Comparison of ENCODE assay signal across 8 mouse cellular contexts in the genomic region with DNA sequence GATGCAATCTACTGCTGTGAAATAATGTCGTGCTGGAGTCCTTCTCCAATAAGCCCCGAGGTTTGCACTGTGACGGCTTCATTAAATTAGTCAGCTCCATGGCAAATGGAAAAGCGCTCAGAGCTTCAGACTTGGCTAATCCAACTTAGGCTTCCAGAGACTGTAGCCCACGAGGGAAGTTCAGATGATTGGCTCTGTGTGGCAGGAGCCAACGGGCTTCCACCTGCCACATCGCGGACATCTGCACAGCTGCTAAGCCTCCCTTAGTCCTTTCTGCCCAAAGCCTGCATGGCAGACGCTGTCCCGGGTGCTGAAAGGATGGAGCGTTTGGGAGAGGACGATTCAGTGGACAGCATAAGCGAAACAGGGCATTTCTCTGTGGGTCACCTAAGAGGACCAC.
DNase-seq lines count a peak whose midpoint lies in the region; ATAC-seq and TF ChIP-seq lines count a peak whose summit lies in the region.

No protein-coding gene starts in this region.

- TF ChIP-seq RAD21 in CH12.LX (IDR thresholded peaks at IDR 0.05; ENCODE audit: low read depth, low read length) = no peak

- H3K9me3 ChIP-seq in CH12.LX (replicated peaks; ENCODE audit: low read length) = no peaks in the 10 kb centered on the region
- no peaks in the 10 kb centered on the region for H3K9me3 ChIP-seq in neural tube, embryonic 14.5 days (ENCODE audit: control insufficient read depth, low read length)
- H3K9me3 ChIP-seq in intestine, embryonic 16.5 days (ENCODE audit: control insufficient read depth, low read length) = no peaks in the 10 kb centered on the region

- no peaks in the 10 kb centered on the region for H3K27me3 ChIP-seq in CH12.LX (replicated peaks)
- H3K27me3 ChIP-seq in neural tube, embryonic 14.5 days (ENCODE audit: control insufficient read depth, insufficient read depth, low read length) = no peaks in the 10 kb centered on the region
- H3K27me3 ChIP-seq in intestine, embryonic 16.5 days (replicated peaks; ENCODE audit: control insufficient read depth, insufficient read depth, low read length) = no peaks in the 10 kb centered on the region

- H3K4me2 ChIP-seq in CH12.LX (ENCODE audit: insufficient read depth, low read depth, poor library complexity, severe bottlenecking) = no peak overlapping the region
- peak overlapping the region; percentile 31 for H3K4me2 ChIP-seq in neural tube, embryonic 14.5 days (ENCODE audit: low read depth, low read length)
- no peak overlapping the region for H3K4me2 ChIP-seq in intestine, embryonic 16.5 days (ENCODE audit: low read depth, low read length)

- 15% methylated on average over 13 of the region's 13 CpGs for WGBS in neural tube, embryonic 14.5 days
- 25% methylated on average over 13 of the region's 13 CpGs for WGBS in intestine, embryonic 16.5 days

- TF ChIP-seq CTCF in CH12.LX (conservative IDR thresholded peaks at IDR 0.05 in 1 of 2, IDR thresholded peaks at IDR 0.05 in 1 of 2; ENCODE audit: low read depth in 2 of 2, low read length in 2 of 2) = no peak

- ATAC-seq in neural tube, embryonic 14.5 days (ENCODE audit: low read depth) = peak; percentile 57
- no peak for ATAC-seq in intestine, embryonic 16.5 days

- no peak overlapping the region for H3K4me3 ChIP-seq in CH12.LX (replicated peaks in 1 of 3; ENCODE audit: low read depth in 2 of 3, low read length in 2 of 3, poor library complexity in 1 of 3)
- H3K4me3 ChIP-seq in neural tube, embryonic 14.5 days (ENCODE audit: low read depth, low read length) = no peak overlapping the region
- H3K4me3 ChIP-seq in intestine, embryonic 16.5 days (ENCODE audit: low read length) = no peak overlapping the region

- H3K9ac ChIP-seq in CH12.LX (ENCODE audit: insufficient read depth, low read depth) = no peak overlapping the region
- H3K9ac ChIP-seq in neural tube, embryonic 14.5 days (replicated peaks; ENCODE audit: low read depth, low read length) = peak overlapping the region; percentile 25; the same call in 1 of the 2 replicates
- H3K9ac ChIP-seq in intestine, embryonic 16.5 days (ENCODE audit: low read depth, low read length) = no peak overlapping the region

- H3K4me1 ChIP-seq in CH12.LX (ENCODE audit: control insufficient read depth in 1 of 2, insufficient read depth in 2 of 2) = no peaks in the 10 kb centered on the region
- H3K4me1 ChIP-seq in neural tube, embryonic 14.5 days (ENCODE audit: control insufficient read depth, insufficient read depth, low read length) = peaks cover 17% of the 10 kb centered on the region
- H3K4me1 ChIP-seq in intestine, embryonic 16.5 days (ENCODE audit: control insufficient read depth, insufficient read depth, low read length) = no peaks in the 10 kb centered on the region

- in situ Hi-C loops in CH12.LX (cut with MboI; ENCODE audit: low pct_ligation_motif_present, low pct_unique_long_range_greater_than_20kb, low sequenced_read_pairs) = no loop called here

- dilution Hi-C loops in CH12.LX (cut with MboI; ENCODE audit: extremely low pct_ligation_motif_present, extremely low pct_unique_long_range_greater_than_20kb, low sequenced_read_pairs) = no loop called here

- H3K79me2 ChIP-seq in CH12.LX (replicated peaks; ENCODE audit: control insufficient read depth, extremely low read depth, insufficient read depth, poor library complexity, severe bottlenecking) = no peaks in the 10 kb centered on the region

- no peaks in the 10 kb centered on the region for H3K36me3 ChIP-seq in CH12.LX (replicated peaks in 1 of 2; ENCODE audit: control insufficient read depth in 1 of 2, insufficient read depth in 1 of 2, low read length in 1 of 2)
- no peaks in the 10 kb centered on the region for H3K36me3 ChIP-seq in neural tube, embryonic 14.5 days (ENCODE audit: control insufficient read depth, insufficient read depth, low read length)
- H3K36me3 ChIP-seq in intestine, embryonic 16.5 days (ENCODE audit: control insufficient read depth, insufficient read depth, low read length) = no peaks in the 10 kb centered on the region

- H3K27ac ChIP-seq in CH12.LX (ENCODE audit: insufficient read depth, low read depth) = no peak overlapping the region
- peak overlapping the region; percentile 83 for H3K27ac ChIP-seq in neural tube, embryonic 14.5 days (ENCODE audit: low read depth, low read length)
- H3K27ac ChIP-seq in intestine, embryonic 16.5 days (ENCODE audit: low read length) = no peak overlapping the region

- TF ChIP-seq EP300 in CH12.LX (IDR thresholded peaks at IDR 0.05; ENCODE audit: low read length) = no peak

- DNase-seq in heart, adult 18-20 months = peak; percentile 2 to 26
- DNase-seq in heart, adult 9 months (ENCODE audit: low spot score in 2 of 2) = no peak
- peak; percentile 20 for DNase-seq in CH12.LX (ENCODE audit: extremely low read depth)
- peak; percentile 82 for DNase-seq in embryo, embryonic 11 days
- DNase-seq in hindlimb bud, embryonic 11.5 days (ENCODE audit: extremely low spot score, low read depth, low spot score) = peak; percentile 39
- no peak for DNase-seq in gastrocnemius, postnatal 25 days

- TF ChIP-seq POLR2A in CH12.LX (IDR thresholded peaks at IDR 0.05; ENCODE audit: low read depth, low read length) = no peak

TF ChIP-seq in CH12.LX, 34 proteins besides CTCF, POLR2A, EP300 and RAD21:
- TF ChIP-seq MYC (IDR thresholded peaks at IDR 0.05; ENCODE audit: low read depth, low read length) (no peak), MXI1 (IDR thresholded peaks at IDR 0.05; ENCODE audit: low read depth, low read length) (peak; percentile 64; the same call in 1 of the 2 replicates)

Comparison
In these comparisons a context has a peak if more than half of its experiments do, and no peak if none do; other contexts are left out.
1. DNase-seq: peak in heart, adult 18-20 months (2 of 2), CH12.LX (single experiment), embryo, embryonic 11 days (single experiment) and hindlimb bud, embryonic 11.5 days (single experiment); none in heart, adult 9 months (0 of 2) and gastrocnemius, postnatal 25 days (single experiment).